Mouse (Mus musculus) ES-Bruce4 (cell line): ENCODE data around the gene Tmem130.
A peak's percentile ranks its signal among the peaks of the same experiment; 100 is the strongest.

ENCODE experiments used
- CTCF ChIP-seq: IDR thresholded peaks from one replicate; pipeline ENCODE4 v1.8.1; 2011; ENCODE audit warnings: low read depth, low read length
- EP300 ChIP-seq: IDR thresholded peaks from 2 replicates; pipeline ENCODE4 v1.6.1; 2011; ENCODE audit warnings: low read depth, low read length; ENCODE audit not compliant: insufficient read depth

GRCm38 (mm10) chr5:144767911-144768841 lies 6.6 kb upstream of the Tmem130 start:
- TF ChIP-seq CTCF (peak; percentile 55), EP300 (0 out of 2 replicates have a peak, but pooled peaks have one; percentile 5)
